Mouse (Mus musculus) hindbrain, postnatal 0 days (tissue): ENCODE data around the gene Ampd3. TPM values are rescaled to one million over a fixed set of nuclear protein-coding genes. Genes with fewer than 3 reads are reported as not detected.

Experiments
- ATAC-seq: fragments of 200-750 bp; cut with Nextera tagmentation; 2 replicates; pipeline ENCODE4 v1.8.0; 2017; ENCODE audit warnings: mild to moderate bottlenecking, moderate TSS enrichment, moderate library complexity
- DNase-seq: peaks from one replicate; pipeline ENCODE4 v3.0.0-alpha.2; 2015; ENCODE audit warnings: low spot score
- H3K27ac ChIP-seq: fragments of 300-500 bp; sonication (generic); 2 replicates; pipeline ENCODE4 v1.5.1; 2014; ENCODE audit warnings: mild to moderate bottlenecking
- H3K27me3 ChIP-seq: fragments of 300-500 bp; sonication (generic); 2 replicates; pipeline ENCODE4 v1.6.1; 2014; ENCODE audit warnings: low read length, mixed read lengths; ENCODE audit not compliant: insufficient read depth
- H3K36me3 ChIP-seq: fragments of 300-500 bp; sonication (generic); 2 replicates; pipeline ENCODE4 v1.6.1; 2014; ENCODE audit warnings: low read length, mixed read lengths; ENCODE audit not compliant: insufficient read depth
- H3K4me1 ChIP-seq: fragments of 300-500 bp; sonication (generic); 2 replicates; pipeline ENCODE4 v1.6.1; 2014; ENCODE audit warnings: antibody characterized with exemption, low read length, mixed read lengths; ENCODE audit not compliant: insufficient read depth
- H3K4me2 ChIP-seq: fragments of 300-500 bp; sonication (generic); 2 replicates; pipeline ENCODE4 v1.6.1; 2014; ENCODE audit warnings: low read depth, mild to moderate bottlenecking, low read length, moderate library complexity, mixed read lengths
- H3K4me3 ChIP-seq: fragments of 300-500 bp; sonication (generic); 2 replicates; pipeline ENCODE4 v1.5.1; 2014; ENCODE audit warnings: low read length
- H3K9ac ChIP-seq: fragments of 300-500 bp; sonication (generic); replicated peaks from 2 replicates; pipeline ENCODE4 v1.6.1; 2014; ENCODE audit warnings: mild to moderate bottlenecking, low read length, moderate library complexity, mixed read lengths
- H3K9me3 ChIP-seq: fragments of 300-500 bp; sonication (generic); 2 replicates; pipeline ENCODE4 v1.6.1; 2016; ENCODE audit warnings: low read length, mixed read lengths
- CTCF ChIP-seq: IDR thresholded peaks from 2 replicates; pipeline ENCODE4 v1.5.1; 2016; ENCODE audit warnings: antibody characterized with exemption, control low read depth, low read depth
- WGBS: fragments of 180-500 bp; shearing (Covaris S2); extraction: QIAGEN DNeasy Blood & Tissue Kit; methylation state at CpG from one replicate; pipeline ENCODE4 v1.1.7; 2014; 5-methylcytosine and 5-hydroxymethylcytosine counted together
- polyA plus RNA-seq: library from polyadenylated mRNA; unstranded; fragments of >200 nt; fragmentation: Nextera tagmentation; extraction: Ambion mirVana; gene quantifications from 2 replicates; pipeline ENCODE4 v1.2.1, GENCODE M21; 2015
- total RNA-seq: library from RNA; depleted of rRNA; stranded (reverse); fragments of >200 nt; gene quantifications from 2 replicates; pipeline ENCODE4 v1.2.3, GENCODE M21; 2014

Gene Ampd3
- total and polyA plus RNA-seq, 2 experiments from 2014 or later = 14.3 to 24.8 TPM

DNA sequence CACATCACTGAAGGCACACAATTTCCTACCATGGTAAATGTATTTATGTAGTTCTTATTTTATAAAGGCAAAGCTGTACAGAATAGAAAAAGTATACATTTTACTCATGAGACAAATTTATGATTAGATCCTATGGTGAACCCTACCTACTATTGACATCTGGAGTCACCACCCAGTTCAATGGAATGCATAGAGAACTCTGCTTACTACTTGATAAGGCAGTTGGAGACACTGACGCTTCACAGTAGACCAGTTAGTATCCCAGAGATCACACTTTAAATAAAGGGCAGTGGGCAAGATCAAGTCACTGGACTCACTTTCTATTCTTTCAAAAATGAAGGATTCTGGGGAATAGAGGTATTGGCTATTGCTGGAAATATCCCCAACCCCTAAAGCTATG lies 46.0 kb downstream of the Ampd3 start:
- no peak overlapping the region for H3K4me3 ChIP-seq
- 87% methylated on average over 1 of the region's 1 CpGs for WGBS

DNA sequence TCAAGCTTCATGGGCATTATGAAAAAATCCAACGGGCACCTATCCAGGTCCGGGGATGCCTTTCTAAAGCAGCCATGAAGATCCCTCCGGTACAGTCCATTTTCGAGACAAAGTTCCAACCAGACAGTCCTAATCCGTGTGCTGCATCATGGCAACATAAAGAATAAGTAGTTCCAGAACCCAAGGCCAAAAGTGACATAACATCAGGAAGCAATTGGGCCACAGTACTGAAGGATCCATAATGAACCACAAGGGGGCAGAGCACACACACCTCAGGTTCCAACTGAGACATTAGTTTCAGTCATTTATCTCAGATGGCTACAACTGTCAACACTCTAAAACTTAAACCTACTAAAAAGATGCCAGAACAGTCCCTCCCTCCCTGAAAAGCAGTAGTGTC lies 48.0 kb downstream of the Ampd3 start:
- Histone ChIP-seq H3K27ac (no peak overlapping the region), H3K9me3 (no peaks in the 10 kb centered on the region), H3K27me3 (no peaks in the 10 kb centered on the region), H3K36me3 (0 out of 2 replicates have a peak, but pooled peaks cover 7% of the 10 kb centered on the region), H3K4me2 (no peak overlapping the region), H3K9ac (no peak overlapping the region), H3K4me3 (no peak overlapping the region), H3K4me1 (no peaks in the 10 kb centered on the region)
- DNase-seq (peak; percentile 79), ATAC-seq (peak; percentile 67)
- TF ChIP-seq CTCF = peak; percentile 90
- WGBS = 72% methylated on average over 5 of the region's 5 CpGs

More for the DNA sequence above, 46.0 kb downstream of the Ampd3 start:
- Histone ChIP-seq H3K9me3 (no peaks in the 10 kb centered on the region), H3K4me2 (no peak overlapping the region), H3K9ac (no peak overlapping the region), H3K4me1 (no peaks in the 10 kb centered on the region), H3K27ac (no peak overlapping the region), H3K36me3 (0 out of 2 replicates have a peak, but pooled peaks cover 7% of the 10 kb centered on the region), H3K27me3 (no peaks in the 10 kb centered on the region)
- TF ChIP-seq CTCF = no peak
- DNase-seq = no peak
- no peak for ATAC-seq

DNA sequence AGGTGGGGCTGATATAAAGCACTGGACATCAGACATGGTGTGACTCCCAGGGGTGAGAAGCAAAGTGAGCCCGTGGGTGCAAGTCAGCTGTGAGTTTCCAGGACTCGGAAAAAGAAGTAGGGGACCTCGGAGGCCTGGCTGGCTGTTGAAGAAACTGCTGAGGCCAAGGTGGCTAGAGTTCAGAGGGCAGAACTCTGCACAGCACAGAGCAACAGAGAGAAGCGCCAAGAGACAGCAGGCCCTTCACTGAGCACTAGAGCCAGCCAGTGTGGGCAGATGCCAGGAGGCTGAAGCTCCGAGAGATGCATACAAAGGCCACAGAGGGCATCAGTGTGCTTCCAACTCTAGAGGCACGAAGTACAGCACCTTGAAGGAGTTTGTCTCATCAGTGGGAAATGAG lies 50.2 kb downstream of the Ampd3 start:
- H3K4me2 ChIP-seq = no peak overlapping the region
- no peak for TF ChIP-seq CTCF
- H3K36me3 ChIP-seq = peaks cover 4% of the 10 kb centered on the region; the same call in 1 of the 2 replicates
- DNase-seq (no peak), ATAC-seq (no peak)
- H3K9ac ChIP-seq = no peak overlapping the region
- 71% methylated on average over 6 of the region's 6 CpGs for WGBS
- no peaks in the 10 kb centered on the region for H3K27me3 ChIP-seq
- no peak overlapping the region for H3K27ac ChIP-seq
- H3K9me3 ChIP-seq = no peaks in the 10 kb centered on the region
- H3K4me1 ChIP-seq = no peaks in the 10 kb centered on the region
- H3K4me3 ChIP-seq = no peak overlapping the region

DNA sequence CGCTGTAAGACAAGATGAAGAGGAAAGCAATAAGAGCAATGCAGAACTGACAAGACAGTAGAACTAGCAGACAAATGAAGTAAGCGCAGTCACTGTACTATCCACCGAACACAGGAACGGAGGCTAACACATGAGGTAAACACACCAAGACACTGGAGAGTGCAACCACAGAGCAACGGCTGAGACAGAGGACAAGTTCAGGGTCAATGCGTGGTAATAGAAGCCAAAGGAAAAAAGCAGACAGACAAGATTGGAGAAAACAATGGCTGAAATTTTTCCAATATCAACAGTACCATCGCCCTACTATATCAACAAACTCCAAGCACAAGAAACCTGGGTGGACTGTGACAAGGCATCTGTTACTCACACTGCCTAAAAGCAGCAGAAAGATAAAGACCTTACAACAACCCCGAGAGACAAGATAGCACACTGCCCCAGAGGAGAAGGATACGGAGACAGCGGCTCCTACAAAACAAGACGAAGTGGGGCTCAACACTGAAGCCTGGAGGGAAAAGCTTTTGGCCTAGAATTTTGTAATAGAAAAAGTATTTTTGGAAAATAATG lies 50.9 kb downstream of the Ampd3 start:
- H3K27ac ChIP-seq = no peak overlapping the region
- WGBS = 88% methylated on average over 11 of the region's 11 CpGs
- ATAC-seq (no peak), DNase-seq (no peak)
- peaks cover 5% of the 10 kb centered on the region; the same call in 1 of the 2 replicates for H3K36me3 ChIP-seq
- no peak overlapping the region for H3K4me2 ChIP-seq
- TF ChIP-seq CTCF = no peak
- H3K9me3 ChIP-seq = no peaks in the 10 kb centered on the region
- no peak overlapping the region for H3K9ac ChIP-seq
- no peaks in the 10 kb centered on the region for H3K4me1 ChIP-seq
- no peak overlapping the region for H3K4me3 ChIP-seq
- H3K27me3 ChIP-seq = no peaks in the 10 kb centered on the region

DNA sequence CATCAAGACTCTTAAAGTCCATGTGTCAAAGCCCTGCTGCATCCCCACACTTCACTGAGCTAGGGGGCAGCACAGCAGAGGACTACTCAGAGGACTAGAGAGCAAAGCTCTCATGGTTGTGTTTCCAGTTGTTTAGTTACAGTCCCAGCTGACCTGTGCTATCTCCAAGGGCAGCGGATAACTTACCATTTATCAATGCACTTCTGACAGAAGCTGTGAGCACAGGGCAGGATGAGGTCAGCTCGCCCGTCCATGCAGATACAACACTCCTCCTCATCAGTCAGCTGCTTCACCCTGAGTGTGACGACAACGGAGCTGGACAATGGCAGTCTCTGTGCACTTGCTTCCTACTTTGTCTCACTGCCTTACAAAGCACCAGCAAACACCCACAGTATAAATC lies 53.1 kb downstream of the Ampd3 start:
- Histone ChIP-seq H3K9ac (no peak overlapping the region), H3K4me3 (no peak overlapping the region), H3K4me2 (no peak overlapping the region), H3K4me1 (no peaks in the 10 kb centered on the region), H3K27me3 (no peaks in the 10 kb centered on the region), H3K27ac (no peak overlapping the region), H3K9me3 (no peaks in the 10 kb centered on the region), H3K36me3 (peaks cover 16% of the 10 kb centered on the region)
- 35% methylated on average over 5 of the region's 5 CpGs for WGBS
- ATAC-seq = 0 out of 2 replicates have a peak, but pooled peaks have one; percentile 38
- no peak for DNase-seq
- peak; percentile 51 for TF ChIP-seq CTCF

DNA sequence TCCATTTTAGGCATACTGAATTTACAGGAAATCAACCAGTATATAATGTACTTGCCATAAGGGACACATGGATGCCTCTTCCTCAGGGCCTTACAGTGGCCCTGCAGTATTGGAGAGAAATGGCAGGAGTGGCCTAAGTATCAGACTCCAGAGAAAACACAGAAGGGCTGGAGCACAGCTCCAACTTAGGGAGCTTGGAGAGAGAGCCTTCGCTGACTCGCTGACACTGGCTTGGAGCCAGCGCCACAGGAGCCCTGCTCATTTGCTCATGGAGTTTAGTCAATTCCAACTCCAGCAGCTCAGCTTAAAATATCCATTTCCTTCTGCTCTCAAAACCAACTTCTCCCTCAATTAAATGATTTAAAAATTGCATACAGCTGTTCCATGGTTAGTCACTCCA lies 53.6 kb downstream of the Ampd3 start:
- Histone ChIP-seq H3K27ac (no peak overlapping the region), H3K27me3 (no peaks in the 10 kb centered on the region), H3K36me3 (peaks cover 16% of the 10 kb centered on the region), H3K9ac (no peak overlapping the region), H3K4me2 (no peak overlapping the region), H3K9me3 (no peaks in the 10 kb centered on the region), H3K4me1 (no peaks in the 10 kb centered on the region), H3K4me3 (no peak overlapping the region)
- ATAC-seq (0 out of 2 replicates have a peak, but pooled peaks have one; percentile 29), DNase-seq (peak; percentile 78)
- WGBS = 39% methylated on average over 3 of the region's 3 CpGs
- no peak for TF ChIP-seq CTCF

DNA sequence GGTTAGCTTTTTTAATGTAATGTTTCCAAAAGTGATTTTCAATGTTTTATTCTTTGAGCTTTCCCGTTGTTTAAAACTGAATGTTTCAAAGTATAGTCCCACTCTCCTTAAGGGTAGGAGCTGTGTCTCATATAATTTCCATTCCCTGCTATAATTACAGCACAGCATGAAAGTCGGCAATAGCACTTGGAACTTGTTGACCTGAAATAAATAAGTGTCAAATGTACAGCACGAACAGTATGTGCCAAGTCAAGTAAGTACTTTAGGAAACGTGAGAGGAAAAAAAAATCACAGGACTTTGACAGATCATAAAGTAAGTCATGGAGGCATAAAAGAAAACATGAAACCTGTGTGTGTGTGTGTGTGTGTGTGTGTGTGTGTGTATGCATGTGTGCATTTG lies 54.0 kb downstream of the Ampd3 start:
- no peak overlapping the region for H3K4me3 ChIP-seq
- DNase-seq (no peak), ATAC-seq (no peak)
- no peak for TF ChIP-seq CTCF
- no peak overlapping the region for H3K27ac ChIP-seq
- H3K9ac ChIP-seq = no peak overlapping the region
- WGBS = 49% methylated on average over 4 of the region's 4 CpGs
- H3K4me2 ChIP-seq = no peak overlapping the region
- no peaks in the 10 kb centered on the region for H3K4me1 ChIP-seq
- no peaks in the 10 kb centered on the region for H3K9me3 ChIP-seq
- H3K36me3 ChIP-seq = peaks cover 16% of the 10 kb centered on the region
- no peaks in the 10 kb centered on the region for H3K27me3 ChIP-seq
